8 mouse cellular contexts compared by ENCODE assay signal in genomic region chr9:78190651-78191634, GRCm38 (mm10). TPM values are rescaled to one million over a fixed set of nuclear protein-coding genes. Genes with fewer than 3 reads are reported as not detected.
DNase-seq lines count a peak whose midpoint lies in the region; ATAC-seq and TF ChIP-seq lines count a peak whose summit lies in the region.

No protein-coding gene starts in this region.

- peak overlapping the region; percentile 75 for H3K4me2 ChIP-seq in intestine, embryonic 14.5 days (ENCODE audit: low read length)

- DNase-seq in kidney, adult 2 months: peak; percentile 28
- DNase-seq in kidney, adult 9 months: no peak
- DNase-seq in embryo, embryonic 10 days (ENCODE audit: low spot score): peak; percentile 61
- DNase-seq in intestine, embryonic 14.5 days (ENCODE audit: low spot score): no peak
- DNase-seq in neural tube, embryonic 10.5 days (ENCODE audit: extremely low spot score, low spot score): peak; percentile 24
- no peak for DNase-seq in right cerebral cortex, adult 18-20 months
- no peak for DNase-seq in frontal cortex, postnatal 10 days (ENCODE audit: low spot score in 2 of 2)
- DNase-seq in layer of hippocampus, adult 9-10 months (ENCODE audit: low spot score): no peak

- H3K27me3 ChIP-seq in kidney, adult 2 months (replicated peaks; ENCODE audit: control insufficient read depth, insufficient read depth, low read length): no peaks in the 10 kb centered on the region
- H3K27me3 ChIP-seq in intestine, embryonic 14.5 days (replicated peaks; ENCODE audit: control insufficient read depth, insufficient read depth, low read length): no peaks in the 10 kb centered on the region

- no peak for ATAC-seq in intestine, embryonic 14.5 days (replicated peaks; ENCODE audit: low FRiP score, low TSS enrichment, low read depth)

- no peak for TF ChIP-seq CTCF in kidney, adult 2 months (conservative IDR thresholded peaks at IDR 0.05; ENCODE audit: insufficient read depth, insufficient read length, low read depth, low read length)

- H3K36me3 ChIP-seq in kidney, adult 2 months (ENCODE audit: control insufficient read depth, insufficient read depth, low read length): no peaks in the 10 kb centered on the region
- H3K36me3 ChIP-seq in intestine, embryonic 14.5 days (ENCODE audit: control insufficient read depth, insufficient read depth, low read length): no peaks in the 10 kb centered on the region

- H3K4me3 ChIP-seq in kidney, adult 2 months (ENCODE audit: insufficient read depth, low read depth, low read length): no peak overlapping the region
- H3K4me3 ChIP-seq in intestine, embryonic 14.5 days (ENCODE audit: low read depth, low read length): peak overlapping the region; percentile 40

- no peaks in the 10 kb centered on the region for H3K9me3 ChIP-seq in intestine, embryonic 14.5 days (ENCODE audit: control insufficient read depth, low read length)

- H3K9ac ChIP-seq in intestine, embryonic 14.5 days (ENCODE audit: low read length): peak overlapping the region; percentile 22

- 7% methylated on average over 19 of the region's 19 CpGs for WGBS in kidney, adult 2 months
- WGBS in intestine, embryonic 14.5 days: 3% methylated on average over 19 of the region's 19 CpGs

- peaks cover 6% of the 10 kb centered on the region; the same call in 1 of the 2 replicates for H3K4me1 ChIP-seq in kidney, adult 2 months (ENCODE audit: control insufficient read depth, insufficient read depth, low read length)
- H3K4me1 ChIP-seq in intestine, embryonic 14.5 days (replicated peaks; ENCODE audit: control insufficient read depth, insufficient read depth, low read length): peaks cover 14% of the 10 kb centered on the region; the same call in 1 of the 2 replicates

- no peak overlapping the region for H3K27ac ChIP-seq in kidney, adult 2 months (ENCODE audit: insufficient read depth, low read depth, low read length)
- H3K27ac ChIP-seq in intestine, embryonic 14.5 days (ENCODE audit: low read depth): no peak overlapping the region

- no peak for TF ChIP-seq POLR2A in kidney, adult 2 months (IDR thresholded peaks at IDR 0.05; ENCODE audit: low read depth, low read length)

RNA-seq across cellular contexts. Expression of gene Gsta4, which starts 8.4 kb away (rescaled TPM):
- polyA plus RNA-seq in kidney, adult 2 months (2012; rRNA removed): 120 and 154 TPM in 2 replicates
- polyA plus RNA-seq in intestine, embryonic 14.5 days (2014; fragmentation: Nextera tagmentation; extraction: Ambion mirVana): 43.1 and 46.6 TPM in 2 replicates

RNA-seq across cellular contexts. Expression of gene Gsta1, which starts 39.5 kb away (rescaled TPM):
- polyA plus RNA-seq in kidney, adult 2 months (2012; rRNA removed): 1.6 and 1.9 TPM in 2 replicates
- polyA plus RNA-seq in intestine, embryonic 14.5 days (2014; fragmentation: Nextera tagmentation; extraction: Ambion mirVana): 1.2 and 3.1 TPM in 2 replicates

Comparison
In these comparisons a context has a peak if more than half of its experiments do, and no peak if none do; other contexts are left out.
1. DNase-seq: peak in kidney, adult 2 months (single experiment), embryo, embryonic 10 days (single experiment) and neural tube, embryonic 10.5 days (single experiment); none in kidney, adult 9 months (single experiment), intestine, embryonic 14.5 days (single experiment), right cerebral cortex, adult 18-20 months (single experiment), frontal cortex, postnatal 10 days (0 of 2) and layer of hippocampus, adult 9-10 months (single experiment).